Mouse (Mus musculus) ES-Bruce4 (cell line): Measurements from ENCODE around the gene Ints1. TPM values are rescaled to one million over a fixed set of nuclear protein-coding genes. Genes with fewer than 3 reads are reported as not detected.

Experiments used
- H3K27ac ChIP-seq: 2 replicates; pipeline ENCODE4 v1.5.1; 2012; ENCODE audit warnings: low read length, inconsistent platforms; ENCODE audit not compliant: insufficient read depth
- H3K27me3 ChIP-seq: 2 replicates; pipeline ENCODE4 v1.6.1; 2012; ENCODE audit warnings: mild to moderate bottlenecking, low read length, inconsistent platforms; ENCODE audit not compliant: control insufficient read depth, poor library complexity, insufficient read depth, severe bottlenecking
- H3K36me3 ChIP-seq: 2 replicates; pipeline ENCODE4 v1.6.1; 2012; ENCODE audit warnings: inconsistent platforms, mild to moderate bottlenecking, low read length, moderate library complexity; ENCODE audit not compliant: control insufficient read depth, poor library complexity, insufficient read depth, severe bottlenecking
- H3K4me1 ChIP-seq: one replicate; pipeline ENCODE4 v1.8.1; 2011; ENCODE audit warnings: low read length; ENCODE audit not compliant: control insufficient read depth, insufficient read depth
- H3K4me3 ChIP-seq: 2 replicates; pipeline ENCODE4 v1.5.1; 2011; ENCODE audit warnings: low read depth, mild to moderate bottlenecking, low read length
- H3K9ac ChIP-seq: 2 replicates; pipeline ENCODE4 v1.6.1; 2012; ENCODE audit warnings: low read depth, mild to moderate bottlenecking, inconsistent platforms; ENCODE audit not compliant: poor library complexity, severe bottlenecking
- H3K9me3 ChIP-seq: replicated peaks from 2 replicates; pipeline ENCODE4 v1.6.1; 2012; ENCODE audit warnings: mild to moderate bottlenecking, low read length, inconsistent platforms; ENCODE audit not compliant: control insufficient read depth, poor library complexity, insufficient read depth, severe bottlenecking
- CTCF ChIP-seq: IDR thresholded peaks from one replicate; pipeline ENCODE4 v1.8.1; 2011; ENCODE audit warnings: low read depth, low read length
- EP300 ChIP-seq: IDR thresholded peaks from 2 replicates; pipeline ENCODE4 v1.6.1; 2011; ENCODE audit warnings: low read depth, low read length; ENCODE audit not compliant: insufficient read depth
- POLR2A ChIP-seq: IDR thresholded peaks from one replicate; pipeline ENCODE4 v1.8.1; 2011; ENCODE audit warnings: low read length; ENCODE audit not compliant: insufficient read depth
- polyA plus RNA-seq: library from polyadenylated mRNA; stranded (reverse); fragments of >200 nt; gene quantifications from 2 replicates; pipeline ENCODE4 v1.2.4, GENCODE M21; 2011; ENCODE audit warnings: low read depth; ENCODE audit not compliant: missing spikeins, insufficient read depth, insufficient read length

Ints1 gene
- polyA plus RNA-seq, 1 experiment, result 54.6 TPM

DNA sequence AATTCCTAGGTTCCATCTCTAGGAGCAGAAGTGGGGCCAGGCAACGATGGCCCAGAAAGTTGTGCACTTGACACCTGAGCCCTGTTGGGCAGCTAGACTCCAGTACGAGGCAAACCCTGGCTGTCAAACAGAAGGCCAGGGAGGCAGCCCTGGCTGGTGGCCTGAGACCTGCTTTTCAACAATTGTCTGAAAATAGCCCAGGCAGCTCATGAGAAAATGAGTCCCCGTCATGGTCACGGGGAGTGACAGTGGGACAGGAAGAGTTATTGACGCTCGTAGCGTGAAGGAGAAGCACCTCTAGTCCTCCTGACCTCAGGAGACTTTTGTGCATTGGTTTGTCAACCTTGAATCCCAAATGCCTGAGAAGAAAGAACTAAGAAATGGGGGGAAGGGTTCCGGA, 5.9 kb upstream of the Ints1 start:
- Histone ChIP-seq H3K27ac (no peak overlapping the region), H3K9ac (no peak overlapping the region), H3K4me1 (no peaks in the 10 kb centered on the region), H3K27me3 (no peaks in the 10 kb centered on the region), H3K36me3 (no peaks in the 10 kb centered on the region), H3K9me3 (no peaks in the 10 kb centered on the region), H3K4me3 (no peak overlapping the region)
- TF ChIP-seq POLR2A (no peak), EP300 (no peak), CTCF (no peak)

DNA sequence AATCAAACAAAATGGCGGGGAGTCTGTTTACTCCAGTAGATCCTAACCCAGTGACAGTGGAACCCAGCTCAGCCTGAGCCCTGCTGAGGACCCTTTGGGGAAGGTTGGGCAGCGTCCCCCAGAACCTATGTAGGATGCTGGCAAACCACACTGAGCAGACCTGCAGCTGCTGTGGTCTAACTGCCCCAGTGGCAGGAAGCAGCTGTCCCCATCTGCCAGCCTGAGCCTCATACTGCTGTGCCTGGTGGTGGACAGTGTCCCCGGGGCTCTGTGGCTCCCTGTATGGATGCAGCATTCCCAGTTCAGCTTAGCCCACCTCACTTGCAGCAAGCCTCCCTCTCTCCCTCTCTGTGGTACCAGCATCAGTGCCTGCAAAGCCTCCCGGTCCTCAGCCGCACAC, 1.5 kb upstream of the Ints1 start:
- Histone ChIP-seq H3K4me3 (no peak overlapping the region), H3K27ac (no peak overlapping the region), H3K27me3 (no peaks in the 10 kb centered on the region), H3K36me3 (peaks cover 6% of the 10 kb centered on the region), H3K9ac (no peak overlapping the region), H3K4me1 (no peaks in the 10 kb centered on the region), H3K9me3 (no peaks in the 10 kb centered on the region)
- TF ChIP-seq CTCF (no peak), POLR2A (no peak), EP300 (no peak)

DNA sequence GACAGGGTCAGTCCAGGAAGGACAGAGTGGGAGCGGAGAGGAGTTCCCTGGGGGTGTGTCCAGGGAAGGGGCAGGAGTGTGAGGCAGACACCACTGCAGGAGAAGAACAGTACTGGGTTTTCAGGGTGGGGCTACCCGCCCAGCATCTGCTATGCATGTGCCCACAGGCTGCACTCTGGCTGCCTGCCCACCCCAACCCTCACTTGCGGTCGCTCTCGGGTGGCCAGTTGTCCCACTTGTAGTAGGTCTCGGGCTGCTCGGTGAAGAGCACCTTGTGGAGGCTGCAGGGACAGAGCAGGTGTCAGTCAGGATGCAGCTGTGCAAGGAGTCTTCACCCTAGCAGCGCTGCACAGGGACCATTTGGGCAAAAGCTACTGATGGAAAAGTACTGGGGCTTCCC, 7.3 kb downstream of the Ints1 start:
- Histone ChIP-seq H3K27me3 (no peaks in the 10 kb centered on the region), H3K9me3 (no peaks in the 10 kb centered on the region), H3K27ac (no peak overlapping the region), H3K4me1 (no peaks in the 10 kb centered on the region), H3K9ac (no peak overlapping the region), H3K36me3 (peaks cover 24% of the 10 kb centered on the region), H3K4me3 (no peak overlapping the region)
- TF ChIP-seq EP300 (no peak), POLR2A (no peak), CTCF (no peak)

DNA sequence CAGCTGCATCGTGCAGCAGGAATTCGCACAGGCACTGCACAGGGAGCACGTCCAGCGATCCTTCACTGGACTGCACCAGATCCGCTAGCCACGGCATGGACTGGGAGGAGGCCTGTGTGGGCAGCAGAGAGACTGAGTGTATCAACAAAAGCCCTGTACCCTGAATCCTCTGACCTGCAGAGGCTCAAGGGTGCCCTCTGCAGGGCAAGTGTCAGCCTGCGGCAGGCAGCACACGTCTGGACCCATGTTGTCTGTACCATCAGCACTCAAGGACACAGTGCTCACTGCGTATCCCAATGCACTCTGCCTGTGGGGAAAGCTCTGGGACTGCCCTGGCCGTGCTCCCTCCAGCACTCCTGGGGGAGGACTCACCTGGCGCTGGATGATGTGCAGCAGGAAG, 11.2 kb downstream of the Ints1 start:
- Histone ChIP-seq H3K27me3 (no peaks in the 10 kb centered on the region), H3K4me1 (no peaks in the 10 kb centered on the region), H3K27ac (no peak overlapping the region), H3K36me3 (peaks cover 12% of the 10 kb centered on the region), H3K9me3 (no peaks in the 10 kb centered on the region), H3K9ac (no peak overlapping the region), H3K4me3 (no peak overlapping the region)
- TF ChIP-seq CTCF, result peak; percentile 96
- no peak for TF ChIP-seq EP300
- TF ChIP-seq POLR2A, result no peak

DNA sequence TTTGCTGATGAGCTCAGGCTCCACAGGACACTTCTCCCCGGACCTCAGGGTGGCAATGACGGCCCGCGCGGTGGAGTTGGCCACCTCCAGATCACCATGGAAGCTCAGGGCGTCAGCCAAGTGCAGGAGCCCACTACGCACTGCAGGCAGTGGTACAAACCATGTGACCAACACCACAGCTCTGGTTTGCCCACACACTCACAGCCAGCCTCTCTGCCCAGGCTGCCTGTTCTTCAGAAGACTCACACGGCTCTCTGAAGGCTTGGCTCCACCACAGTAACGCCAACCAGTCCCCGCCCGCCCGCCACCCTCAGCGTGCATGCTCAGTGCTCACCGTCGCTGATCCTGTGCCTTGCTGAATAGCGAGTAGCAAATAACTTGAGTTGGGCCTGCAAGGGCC, 17.4 kb downstream of the Ints1 start:
- Histone ChIP-seq H3K27me3 (no peaks in the 10 kb centered on the region), H3K4me1 (no peaks in the 10 kb centered on the region), H3K27ac (no peak overlapping the region), H3K9ac (no peak overlapping the region), H3K4me3 (peak overlapping the region; percentile 31), H3K9me3 (no peaks in the 10 kb centered on the region), H3K36me3 (peaks cover 5% of the 10 kb centered on the region)
- TF ChIP-seq POLR2A (no peak), EP300 (no peak), CTCF (no peak)

DNA sequence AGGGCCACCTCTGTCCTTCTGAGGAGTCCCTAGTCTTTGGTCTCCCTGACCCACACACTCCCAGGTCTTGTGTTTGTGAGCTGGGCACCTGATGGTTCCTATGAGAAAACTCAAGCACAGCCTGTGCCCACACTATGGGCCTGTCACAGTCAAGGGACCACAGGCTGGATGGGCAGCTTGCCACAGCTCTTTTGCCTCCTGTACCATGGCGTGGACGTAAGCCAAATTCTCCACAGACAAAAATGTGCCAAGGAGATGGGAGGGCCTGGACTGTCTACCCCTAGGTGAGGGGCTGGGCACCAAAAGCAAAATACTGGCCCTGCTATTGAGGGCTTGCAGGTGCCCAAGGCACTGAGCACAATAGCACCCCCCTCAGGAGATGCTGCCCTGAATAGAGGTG, 18.9 kb downstream of the Ints1 start:
- Histone ChIP-seq H3K27ac (no peak overlapping the region), H3K4me1 (no peaks in the 10 kb centered on the region), H3K4me3 (no peak overlapping the region), H3K9ac (no peak overlapping the region), H3K36me3 (0 out of 2 replicates have a peak, but pooled peaks cover 2% of the 10 kb centered on the region), H3K27me3 (no peaks in the 10 kb centered on the region), H3K9me3 (no peaks in the 10 kb centered on the region)
- TF ChIP-seq EP300 (no peak), POLR2A (no peak), CTCF (no peak)
